Mouse (Mus musculus) lung, postnatal 25 days (tissue): ENCODE measurements around the gene Edc4.

Experiments used
- DNase-seq: peaks from one replicate; pipeline ENCODE4 v3.0.0; 2022; ENCODE audit warnings: low spot score

Gene Edc4

DNA sequence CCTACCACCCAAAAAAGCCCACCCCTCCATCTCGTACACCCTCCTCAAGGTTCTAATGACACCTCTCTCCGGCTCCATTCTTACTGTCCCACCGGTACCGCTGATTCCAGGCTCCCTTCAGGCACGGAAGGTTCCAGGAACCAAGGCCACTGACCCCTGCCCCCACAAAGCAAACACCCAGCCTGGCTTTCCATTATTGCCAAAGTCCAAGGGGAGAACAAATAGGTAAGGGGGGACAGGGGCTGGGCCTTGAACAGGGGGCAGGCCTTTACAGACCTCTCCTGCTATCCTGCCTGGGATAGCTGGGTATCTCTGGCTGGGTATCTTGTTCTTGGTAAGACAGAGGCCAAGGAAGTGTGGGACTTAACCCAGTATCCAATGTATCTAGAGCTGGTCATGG lies 61.9 kb downstream of the Edc4 start:
- no peak for DNase-seq

- no peak for DNase-seq
Observed at GRCm38 (mm10) chr8:105943321-105943739, 62.6 kb downstream of the Edc4 start, which contains the start of gene Lcat. Lcat (minus strand) TSS chr8:105943382.
